Mouse (Mus musculus) gonadal fat pad, adult 2 months (tissue): ENCODE measurements around the gene Zfp111. TPM values are rescaled to one million over a fixed set of nuclear protein-coding genes. Genes with fewer than 3 reads are reported as not detected.

Experiments
- polyA plus RNA-seq: library from polyadenylated mRNA; depleted of rRNA; stranded (reverse); fragments of >200 nt; gene quantifications from 2 replicates; pipeline ENCODE4 v1.2.3, GENCODE M21; 2012; rRNA removed

The Zfp111 gene
- polyA plus RNA-seq, 1 experiment, result 3.6 TPM

Other genes with a start within 250 kb of the Zfp111 start
- gene Vmn1r181, start 236.8 kb downstream of the Zfp111 start, polyA plus RNA-seq, result not detected in 2 replicates
- not detected in 2 replicates for gene V1rd19, start 209.8 kb downstream of the Zfp111 start, polyA plus RNA-seq
- not detected in 2 replicates for gene Vmn1r183, start 158.2 kb downstream of the Zfp111 start, polyA plus RNA-seq
- gene Zfp180, start 129.5 kb downstream of the Zfp111 start, polyA plus RNA-seq, result 13.1 and 14.2 TPM in 2 replicates
- gene Zfp112, start 99.1 kb downstream of the Zfp111 start, polyA plus RNA-seq, result 2.6 TPM in 2 replicates
- 6.0 and 6.7 TPM in 2 replicates for gene Zfp235, start 77.3 kb downstream of the Zfp111 start, polyA plus RNA-seq
- 0.18 and 0.27 TPM in 2 replicates for gene Zfp114, start 36.4 kb downstream of the Zfp111 start, polyA plus RNA-seq
- gene Zfp109, start 26.1 kb upstream of the Zfp111 start, polyA plus RNA-seq, result 1.6 TPM in 2 replicates
- 1.8 and 1.9 TPM in 2 replicates for gene Zfp108, start 43.4 kb upstream of the Zfp111 start, polyA plus RNA-seq
- 2.4 and 3.2 TPM in 2 replicates for gene Zfp93, start 59.0 kb upstream of the Zfp111 start, polyA plus RNA-seq
- gene Zfp61, start 89.8 kb upstream of the Zfp111 start, polyA plus RNA-seq, result 9.0 and 9.8 TPM in 2 replicates
- 7.2 and 7.4 TPM in 2 replicates for gene Zfp94, start 105.2 kb upstream of the Zfp111 start, polyA plus RNA-seq
- 1.5 and 8.3 TPM in 2 replicates for gene Tescl, start 122.5 kb upstream of the Zfp111 start, polyA plus RNA-seq
- gene Lypd5, start 137.8 kb upstream of the Zfp111 start, polyA plus RNA-seq, result 0.04 TPM in 1 of 2 replicates, not detected in the other
- 7.3 and 10.2 TPM in 2 replicates for gene Kcnn4, start 158.8 kb upstream of the Zfp111 start, polyA plus RNA-seq
- gene Smg9, start 188.2 kb upstream of the Zfp111 start, polyA plus RNA-seq, result 51.5 and 58.6 TPM in 2 replicates
- 7.9 and 10.0 TPM in 2 replicates for gene Irgc1, start 240.9 kb upstream of the Zfp111 start, polyA plus RNA-seq